Mouse (Mus musculus) cerebellum, adult 18-20 months (tissue): ENCODE data around the gene Mmab.
A peak's percentile ranks its signal among the peaks of the same experiment; 100 is the strongest.

Source experiments
- DNase-seq, 2 experiments: peaks; one replicate each; pipeline ENCODE4 v3.0.0; 2021

Mmab gene

DNA sequence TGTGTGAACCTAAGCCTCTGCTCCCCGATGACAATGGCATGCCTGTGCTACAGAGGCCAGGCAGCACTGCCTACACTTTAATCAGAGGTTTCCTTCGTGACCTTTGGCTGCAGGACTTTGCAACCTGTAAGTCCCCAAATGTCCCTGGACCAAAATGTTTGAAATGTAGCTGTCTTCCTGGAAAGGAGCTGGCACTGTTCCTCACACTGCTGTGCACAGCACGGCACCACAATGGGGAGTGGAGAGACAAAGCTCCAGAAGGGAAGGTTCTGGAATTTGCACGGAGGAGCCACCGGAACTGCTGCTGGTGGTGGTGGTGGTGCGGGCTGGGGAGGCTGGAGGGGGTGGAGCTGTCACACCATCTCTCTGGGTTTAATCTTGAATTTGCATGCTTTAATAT, 17.1 kb downstream of the Mmab start:
- no peak for DNase-seq

DNA sequence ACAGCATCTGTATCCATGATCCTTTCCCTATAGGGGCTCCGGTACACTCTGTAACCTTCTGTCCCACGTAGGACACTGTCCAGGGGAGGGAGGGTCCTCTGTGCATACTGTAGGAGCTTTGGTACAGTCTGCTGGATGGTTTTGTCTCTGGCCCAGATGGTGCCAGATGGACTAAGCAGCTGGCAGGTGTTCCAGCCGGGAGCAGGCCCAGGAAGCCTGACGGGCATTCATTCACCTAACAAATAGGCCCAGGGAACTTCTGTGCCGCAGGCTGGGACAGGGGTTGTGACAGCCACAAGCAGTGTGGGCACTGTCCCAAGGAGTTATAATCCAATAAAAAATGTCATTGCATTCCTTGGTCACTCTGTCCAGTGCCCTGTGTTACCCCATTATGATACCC, 19.9 kb downstream of the Mmab start:
- DNase-seq, result no peak

DNA sequence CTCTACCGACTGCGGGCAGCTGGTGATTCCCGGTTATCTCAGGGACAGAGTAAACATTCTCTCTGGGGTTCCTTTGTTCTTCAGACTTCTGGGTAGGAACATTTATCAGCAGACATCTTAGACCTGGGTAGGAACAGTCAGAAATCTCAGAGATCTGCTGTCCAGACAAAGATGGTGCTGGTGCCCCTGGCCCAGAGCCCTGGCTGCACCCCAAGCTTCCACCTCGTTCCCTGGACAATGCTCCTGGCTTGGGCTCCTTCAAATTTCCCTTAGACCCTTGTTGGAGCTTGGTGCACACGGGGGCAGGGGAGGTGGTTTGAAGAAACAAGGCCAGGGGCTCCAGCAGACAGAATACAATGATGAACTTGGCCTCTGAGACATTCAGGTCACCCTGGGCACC, 21.3 kb downstream of the Mmab start:
- DNase-seq, result no peak

DNA sequence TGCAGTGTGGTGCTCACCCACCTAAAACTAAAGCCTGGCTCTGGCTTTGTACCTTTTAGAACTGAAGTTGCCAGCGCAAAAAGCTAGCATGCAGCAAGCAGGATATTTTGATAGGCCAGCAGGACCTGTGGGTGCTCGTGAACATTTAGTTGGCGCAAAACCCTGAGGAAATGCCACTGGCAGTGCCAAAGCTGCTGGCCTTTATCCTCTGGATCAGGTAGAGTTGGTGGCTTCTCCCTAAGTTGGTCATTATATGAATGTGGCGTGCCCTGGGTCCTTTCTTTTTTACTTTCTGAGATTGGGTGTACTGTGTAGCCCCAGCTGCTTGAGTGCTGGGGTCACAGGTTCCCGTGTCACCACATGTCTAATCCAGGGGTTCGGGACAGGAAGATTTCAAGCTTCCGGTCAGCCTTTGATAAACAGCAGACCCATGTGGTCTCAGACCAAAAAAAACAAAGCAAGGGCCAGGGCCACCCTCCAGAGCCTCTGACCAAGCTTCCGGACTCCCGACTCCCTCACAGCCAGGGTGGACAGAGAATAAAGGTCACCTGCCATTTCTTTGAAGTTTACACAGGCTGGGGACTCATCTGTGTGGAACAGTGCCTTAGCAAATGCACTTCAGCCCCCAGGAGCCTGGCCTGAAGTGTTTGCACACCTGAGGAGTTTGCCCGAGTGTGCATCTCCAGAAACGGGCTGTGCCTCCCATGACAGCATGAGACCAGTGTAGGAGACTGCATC, 22.1 kb downstream of the Mmab start:
- DNase-seq, result no peak

DNA sequence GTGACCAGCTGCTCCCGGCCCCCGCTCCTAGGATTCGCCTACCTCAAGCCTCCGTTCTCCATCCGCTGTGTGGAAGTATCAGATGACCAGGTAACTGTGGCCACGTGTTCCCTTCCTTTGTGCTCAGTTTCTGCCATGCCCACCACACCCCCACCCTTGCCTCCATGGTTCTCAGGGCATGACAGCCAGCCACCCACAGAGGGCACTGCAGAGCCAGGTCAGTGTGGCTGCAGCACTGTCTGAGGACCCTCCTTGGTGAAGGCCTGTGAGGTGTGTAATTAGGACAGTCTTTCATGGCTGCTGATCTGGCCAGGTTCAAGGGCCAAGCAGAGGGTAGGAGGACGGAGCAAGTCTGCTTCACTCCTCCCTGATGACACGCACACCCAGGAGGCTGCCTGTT, 25.3 kb downstream of the Mmab start:
- no peak for DNase-seq

DNA sequence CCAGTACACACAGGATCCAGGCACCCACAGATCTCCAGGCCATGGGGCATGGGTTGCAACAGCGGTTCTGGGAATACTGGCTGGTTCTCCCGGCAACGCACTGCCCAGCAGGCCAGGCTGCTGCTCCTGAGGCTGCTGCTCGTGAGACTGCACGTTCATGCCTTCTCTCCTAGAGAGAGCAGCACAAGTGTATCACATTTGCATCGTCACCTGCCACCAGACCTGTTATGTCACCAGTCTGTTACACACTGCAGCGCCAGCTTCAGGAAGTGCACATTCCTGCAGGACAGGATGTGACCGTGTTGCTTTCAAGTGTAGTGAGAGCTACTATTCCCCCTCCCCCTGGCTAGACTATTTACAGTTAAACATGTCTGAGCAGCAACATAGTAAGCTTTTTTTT, 27.0 kb downstream of the Mmab start:
- DNase-seq, result no peak

DNA sequence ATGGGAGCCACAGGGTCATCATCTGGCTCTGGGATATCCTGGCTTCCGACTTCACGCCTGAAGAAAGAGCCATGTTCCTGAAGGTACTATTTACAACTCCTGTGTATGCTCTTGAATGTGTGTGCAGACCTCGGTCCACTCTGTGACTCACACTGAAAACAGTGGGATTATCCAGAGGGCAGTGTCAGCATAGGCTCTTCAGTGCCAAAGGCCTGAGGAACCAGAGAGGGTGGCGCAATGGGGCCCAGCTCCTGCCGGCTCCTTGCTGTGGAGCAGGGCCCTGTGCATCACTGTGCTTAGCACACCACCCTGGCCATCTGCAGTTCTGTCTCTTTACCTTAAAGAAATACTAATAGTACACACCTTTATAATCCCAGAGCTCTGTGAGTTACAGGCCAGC, 28.3 kb downstream of the Mmab start:
- DNase-seq, result no peak

DNA sequence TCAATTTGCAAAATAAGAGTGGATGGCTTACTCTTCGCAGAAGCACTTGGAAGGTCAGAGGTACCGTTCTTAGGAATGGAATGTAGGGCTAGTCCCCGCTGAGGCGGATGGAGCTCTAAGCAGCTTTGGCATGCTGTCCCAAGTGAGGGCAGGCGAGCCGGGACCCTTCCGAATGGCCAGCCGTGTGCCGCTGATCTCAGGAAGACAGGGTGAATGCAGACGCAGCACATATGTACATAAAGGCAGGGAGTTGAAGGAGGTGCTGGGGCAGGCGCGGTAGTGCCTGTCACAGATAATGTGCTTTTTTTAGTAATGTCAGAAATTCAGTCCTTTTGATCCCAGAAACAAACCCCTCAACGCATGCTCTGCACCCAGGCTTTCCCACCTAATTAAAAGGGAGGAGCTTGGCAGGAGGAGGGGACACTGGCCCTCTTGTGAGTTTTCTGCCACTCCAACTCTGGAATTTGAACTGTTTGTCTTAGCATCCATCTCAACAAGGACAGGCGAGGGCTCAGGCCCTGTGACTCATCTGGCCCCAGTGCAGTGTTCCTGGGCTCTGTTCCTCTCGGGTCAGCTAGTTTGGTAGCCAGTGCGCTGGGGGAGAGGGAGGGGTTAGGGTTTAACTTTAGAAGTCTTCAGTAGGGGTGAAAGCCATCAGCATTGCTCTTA, 30.7 kb downstream of the Mmab start:
- no peak for DNase-seq

DNA sequence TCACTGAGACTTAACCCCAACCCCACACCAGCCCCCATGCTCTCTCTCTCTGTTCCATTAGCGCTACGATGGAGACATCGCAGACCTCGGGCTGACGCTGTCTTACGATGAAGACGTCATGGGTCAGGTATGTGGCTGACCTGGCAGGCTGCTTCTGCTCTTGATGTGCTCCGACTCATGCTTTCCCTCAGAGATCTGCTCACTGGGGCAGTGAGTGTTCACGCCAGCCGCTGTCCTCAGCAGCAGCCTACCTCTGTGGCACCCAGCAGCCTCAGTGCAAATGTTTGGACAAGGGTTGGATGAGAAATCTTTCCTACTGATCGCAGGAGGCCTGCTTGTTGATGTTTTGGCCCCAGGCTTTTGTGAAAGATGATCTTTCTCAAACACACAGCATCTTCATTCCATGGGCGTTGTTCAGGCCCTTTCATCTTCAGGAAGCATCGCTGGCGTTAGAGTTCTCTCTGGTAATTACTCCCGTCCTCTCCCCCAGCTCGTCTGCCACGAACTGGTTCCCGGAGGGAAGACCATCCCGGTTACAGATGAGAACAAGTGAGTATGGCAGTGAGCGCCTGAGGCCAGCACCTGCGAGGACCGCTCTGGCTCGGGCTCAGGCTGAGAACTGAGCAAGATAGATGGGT, 31.4 kb downstream of the Mmab start:
- no peak for DNase-seq

DNA sequence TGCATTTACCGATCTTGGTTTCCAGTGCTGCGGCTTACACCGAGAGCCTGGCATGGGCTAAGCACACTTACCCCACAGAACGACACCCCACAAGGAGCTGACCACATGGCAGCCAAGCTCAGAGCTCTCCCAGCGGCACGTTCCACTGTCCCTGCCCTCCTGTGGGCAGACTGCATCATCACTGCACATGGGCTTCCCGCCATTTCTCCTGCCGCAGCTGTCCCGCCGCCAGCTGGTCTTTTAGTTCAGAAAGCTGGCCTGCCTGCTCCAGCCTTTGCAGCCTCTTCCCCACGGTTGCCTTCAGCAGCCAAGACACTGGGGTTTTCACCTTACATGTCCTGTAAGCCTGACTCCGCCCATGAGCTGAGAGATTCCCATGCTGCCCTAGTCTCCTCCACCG, 33.4 kb downstream of the Mmab start:
- no peak for DNase-seq

DNA sequence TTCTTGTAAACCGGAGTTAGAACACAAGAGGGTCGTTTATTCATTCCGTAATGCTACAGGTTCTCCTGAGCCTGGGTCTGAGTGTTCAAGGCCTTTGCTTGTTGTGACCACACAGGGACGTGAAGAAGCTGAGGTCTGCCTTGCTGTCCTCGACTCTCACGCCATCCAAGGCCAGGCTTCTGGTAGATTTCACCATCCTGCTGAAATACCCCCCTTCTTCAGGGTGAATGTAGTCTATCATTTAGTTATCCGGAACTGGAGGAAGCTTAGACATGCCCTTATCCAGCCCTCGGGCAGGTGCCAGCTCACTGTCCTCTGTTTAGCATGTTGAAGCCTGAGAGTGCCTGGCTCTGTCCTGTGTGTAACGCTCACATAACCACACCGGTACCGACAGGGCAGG, 35.0 kb downstream of the Mmab start:
- no peak for DNase-seq

DNA sequence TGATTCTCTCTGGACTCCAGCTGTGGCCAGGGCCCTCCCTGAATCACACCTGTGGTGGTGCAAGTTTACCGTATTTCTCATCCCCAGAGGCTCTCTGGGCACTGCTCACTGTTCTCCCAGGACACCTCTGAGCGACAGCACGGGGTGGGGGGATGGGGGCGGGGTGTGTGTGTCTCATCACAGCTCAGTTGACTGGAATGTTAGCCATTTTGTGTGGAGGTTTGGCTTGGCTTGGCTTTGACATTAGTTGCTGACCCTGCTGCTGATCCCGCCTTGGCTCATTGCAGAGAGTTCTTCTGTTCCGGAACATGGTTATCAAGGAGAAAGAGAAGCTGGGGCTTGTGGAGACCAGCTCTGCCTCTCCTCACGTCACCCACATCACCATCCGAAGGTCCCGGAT, 36.0 kb downstream of the Mmab start:
- no peak for DNase-seq

DNA sequence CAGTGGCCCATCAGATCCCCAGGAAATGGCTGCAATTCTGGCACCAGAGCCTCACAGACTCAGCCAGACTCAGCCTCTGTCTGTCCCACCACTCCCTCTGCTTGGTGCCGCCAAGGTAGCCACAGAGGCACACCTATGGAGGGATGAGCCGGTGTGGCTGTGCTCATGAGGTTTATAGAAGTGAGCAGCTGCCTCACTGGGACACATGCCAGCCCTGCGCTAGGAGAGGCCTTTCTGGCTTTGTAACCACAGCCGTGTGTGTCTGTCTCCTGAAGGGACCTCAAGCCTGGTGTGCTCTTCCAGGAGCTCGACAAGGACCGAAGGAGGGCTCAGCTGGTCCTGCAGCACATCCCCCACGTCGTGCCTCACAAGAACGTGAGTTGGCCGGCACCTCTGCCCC, 36.6 kb downstream of the Mmab start:
- peak; percentile 54 to 56 for DNase-seq

DNA sequence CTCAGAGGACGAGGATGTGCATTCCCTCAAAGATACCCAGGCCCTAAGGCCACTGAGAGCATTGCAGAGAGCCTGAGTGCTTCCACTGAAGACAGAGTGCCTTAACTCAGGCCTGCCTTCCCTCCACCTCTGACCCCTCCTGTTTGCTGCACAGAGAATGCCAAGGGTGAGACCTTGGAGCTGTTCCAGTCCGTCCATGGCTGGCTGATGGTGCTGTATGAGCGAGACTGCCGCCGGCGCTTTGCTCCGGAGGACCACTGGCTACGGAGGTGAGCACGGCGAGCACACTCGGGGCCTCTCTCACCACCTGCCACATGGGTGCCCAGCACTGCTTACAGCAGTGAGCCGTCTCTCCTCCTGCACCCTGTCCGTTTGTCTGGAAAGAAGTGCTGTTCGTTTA, 37.3 kb downstream of the Mmab start:
- DNase-seq, result no peak

DNA sequence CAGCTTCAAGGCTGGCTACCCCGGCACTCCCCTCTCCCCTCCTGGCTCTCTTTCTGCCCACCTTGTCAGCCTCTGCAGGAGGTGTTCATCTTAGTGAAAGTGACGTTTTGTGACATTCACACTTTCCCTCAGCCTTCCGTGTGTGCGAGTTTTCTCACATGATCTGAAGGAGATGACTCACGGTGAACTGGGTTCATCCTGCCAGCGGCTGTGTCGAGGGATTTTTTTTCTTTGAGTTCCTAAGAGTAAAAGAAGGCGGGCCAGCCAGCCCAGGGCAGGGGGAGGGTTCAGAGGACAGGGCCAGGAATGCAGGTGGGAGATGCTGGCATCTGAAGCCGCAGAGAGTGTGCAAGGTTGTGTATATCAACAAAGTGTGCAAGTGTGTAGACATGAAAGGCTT, 50.7 kb downstream of the Mmab start:
- DNase-seq, result no peak

DNA sequence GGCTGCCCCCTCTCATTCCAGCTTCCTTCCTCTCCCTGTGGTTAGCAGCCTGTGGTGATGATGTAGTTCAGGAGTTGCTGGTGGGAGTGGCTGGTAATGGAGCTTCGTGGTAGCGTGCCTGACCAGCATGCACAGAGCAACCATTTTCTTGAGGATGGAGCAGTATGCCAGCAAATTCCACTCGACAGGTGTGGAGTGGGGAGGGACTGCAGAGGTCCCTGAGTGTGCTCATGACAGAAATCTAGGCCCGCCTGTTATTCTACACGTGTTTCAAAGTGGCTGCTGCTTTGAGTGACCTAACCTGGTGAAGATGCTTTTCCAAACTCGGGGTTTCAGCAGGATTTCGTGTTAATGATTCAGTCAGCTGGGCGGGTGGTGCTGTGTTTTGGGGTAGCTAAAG, 59.4 kb downstream of the Mmab start:
- DNase-seq, result no peak

DNA sequence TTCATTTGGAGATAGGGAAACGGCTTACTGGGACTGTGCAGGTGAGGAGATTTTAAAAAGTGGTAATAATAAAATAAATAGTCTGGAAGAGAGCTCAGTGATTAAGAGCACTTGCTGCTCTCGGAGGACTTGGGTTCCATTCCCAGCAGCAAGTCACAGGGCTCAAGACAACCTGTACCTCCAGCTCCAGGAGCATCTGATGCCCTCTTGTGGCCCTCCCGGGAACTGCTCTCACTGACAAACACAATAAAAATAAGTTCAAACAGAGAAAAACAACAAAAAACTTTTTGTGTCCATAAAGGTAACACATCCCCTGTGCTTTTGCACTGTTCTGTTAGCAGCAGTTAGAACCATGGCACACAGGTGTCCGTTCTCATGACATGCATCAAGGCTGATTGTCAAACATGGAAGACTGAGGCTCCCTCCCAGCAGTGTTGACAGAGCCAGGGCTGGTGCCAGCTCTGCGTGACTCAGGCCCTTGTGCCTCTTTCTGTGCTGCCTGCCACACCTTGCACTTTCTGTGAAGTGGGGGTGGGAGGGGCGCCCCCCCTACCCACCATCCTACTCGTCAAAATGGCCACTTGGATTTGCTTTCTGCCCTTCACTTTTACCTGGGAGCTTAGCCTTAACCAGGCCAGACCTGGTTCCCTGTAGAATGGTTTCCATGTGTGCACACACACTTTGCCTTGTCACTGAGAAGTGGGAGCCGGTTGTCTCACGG, 60.5 kb downstream of the Mmab start:
- DNase-seq, result peak; percentile 17 to 23
